Mouse (Mus musculus): ENCODE measurements around the gene Tox3. TPM values are rescaled to one million over a fixed set of nuclear protein-coding genes. Genes with fewer than 3 reads are reported as not detected.

Tox3 gene
- polyA plus RNA-seq, 1 experiment from 2014 or later = 17.1 TPM

- ATAC-seq (replicated peaks; ENCODE audit: insufficient number of reproducible peaks, low FRiP score, low TSS enrichment, low read depth) (no peak), DNase-seq (ENCODE audit: low spot score) (no peak)
- Histone ChIP-seq H3K4me1 (ENCODE audit: control insufficient read depth, insufficient read depth, low read length) (no peaks in the 10 kb centered on the region), H3K9ac (replicated peaks; ENCODE audit: low read length) (no peak overlapping the region), H3K36me3 (replicated peaks; ENCODE audit: control insufficient read depth, insufficient read depth, low read depth, low read length) (no peaks in the 10 kb centered on the region), H3K27ac (replicated peaks; ENCODE audit: low read depth, low read length) (no peak overlapping the region), H3K9me3 (replicated peaks; ENCODE audit: control insufficient read depth, low read length) (no peaks in the 10 kb centered on the region), H3K27me3 (ENCODE audit: control insufficient read depth, insufficient read depth, low read length) (no peaks in the 10 kb centered on the region), H3K4me2 (ENCODE audit: low read depth, low read length) (no peak overlapping the region), H3K4me3 (ENCODE audit: low read depth, low read length) (no peak overlapping the region)
- 87% methylated on average over 7 of the region's 7 CpGs for WGBS
These were observed 33.8 kb downstream of the Tox3 start for GRCm38 (mm10) chr8:90314312-90314711.

- Histone ChIP-seq H3K9me3 (replicated peaks; ENCODE audit: control insufficient read depth, low read length) (no peaks in the 10 kb centered on the region), H3K9ac (replicated peaks; ENCODE audit: low read length) (no peak overlapping the region), H3K27me3 (ENCODE audit: control insufficient read depth, insufficient read depth, low read length) (no peaks in the 10 kb centered on the region), H3K4me2 (ENCODE audit: low read depth, low read length) (no peak overlapping the region), H3K4me3 (ENCODE audit: low read depth, low read length) (no peak overlapping the region), H3K4me1 (ENCODE audit: control insufficient read depth, insufficient read depth, low read length) (no peaks in the 10 kb centered on the region), H3K27ac (replicated peaks; ENCODE audit: low read depth, low read length) (no peak overlapping the region), H3K36me3 (replicated peaks; ENCODE audit: control insufficient read depth, insufficient read depth, low read depth, low read length) (no peaks in the 10 kb centered on the region)
- DNase-seq (ENCODE audit: low spot score) (no peak), ATAC-seq (replicated peaks; ENCODE audit: insufficient number of reproducible peaks, low FRiP score, low TSS enrichment, low read depth) (no peak)
- 78% methylated on average over 12 of the region's 12 CpGs for WGBS
These were observed 45.2 kb downstream of the Tox3 start for GRCm38 (mm10) chr8:90302951-90303350.

- Histone ChIP-seq H3K4me3 (ENCODE audit: low read depth, low read length) (no peak overlapping the region), H3K27ac (replicated peaks; ENCODE audit: low read depth, low read length) (no peak overlapping the region), H3K4me1 (ENCODE audit: control insufficient read depth, insufficient read depth, low read length) (no peaks in the 10 kb centered on the region), H3K36me3 (replicated peaks; ENCODE audit: control insufficient read depth, insufficient read depth, low read depth, low read length) (no peaks in the 10 kb centered on the region), H3K4me2 (ENCODE audit: low read depth, low read length) (no peak overlapping the region), H3K9ac (replicated peaks; ENCODE audit: low read length) (no peak overlapping the region), H3K27me3 (ENCODE audit: control insufficient read depth, insufficient read depth, low read length) (no peaks in the 10 kb centered on the region), H3K9me3 (replicated peaks; ENCODE audit: control insufficient read depth, low read length) (no peaks in the 10 kb centered on the region)
- peak; percentile 80; the same call in 1 of the 2 replicates for ATAC-seq (replicated peaks; ENCODE audit: insufficient number of reproducible peaks, low FRiP score, low TSS enrichment, low read depth)
- DNase-seq (ENCODE audit: low spot score) = peak; percentile 49
- WGBS = 61% methylated on average over 5 of the region's 5 CpGs
These were observed 45.9 kb downstream of the Tox3 start for GRCm38 (mm10) chr8:90302252-90302651.

- no peak overlapping the region for H3K9ac ChIP-seq (replicated peaks; ENCODE audit: low read length)
- no peaks in the 10 kb centered on the region for H3K4me1 ChIP-seq (ENCODE audit: control insufficient read depth, insufficient read depth, low read length)
- H3K9me3 ChIP-seq (replicated peaks; ENCODE audit: control insufficient read depth, low read length) = no peaks in the 10 kb centered on the region
- 41% methylated on average over 5 of the region's 5 CpGs for WGBS
- no peak for ATAC-seq (replicated peaks; ENCODE audit: insufficient number of reproducible peaks, low FRiP score, low TSS enrichment, low read depth)
- DNase-seq (ENCODE audit: low spot score) = no peak
- H3K4me3 ChIP-seq (ENCODE audit: low read depth, low read length) = no peak overlapping the region
- no peaks in the 10 kb centered on the region for H3K36me3 ChIP-seq (replicated peaks; ENCODE audit: control insufficient read depth, insufficient read depth, low read depth, low read length)
- H3K27ac ChIP-seq (replicated peaks; ENCODE audit: low read depth, low read length) = no peak overlapping the region
- no peak overlapping the region for H3K4me2 ChIP-seq (ENCODE audit: low read depth, low read length)
- no peaks in the 10 kb centered on the region for H3K27me3 ChIP-seq (ENCODE audit: control insufficient read depth, insufficient read depth, low read length)
These were observed 46.6 kb downstream of the Tox3 start for GRCm38 (mm10) chr8:90301543-90301942.

- WGBS = 56% methylated on average over 2 of the region's 2 CpGs
- H3K27ac ChIP-seq (replicated peaks; ENCODE audit: low read depth, low read length) = no peak overlapping the region
- no peak for DNase-seq (ENCODE audit: low spot score)
- H3K27me3 ChIP-seq (ENCODE audit: control insufficient read depth, insufficient read depth, low read length) = no peaks in the 10 kb centered on the region
- H3K9me3 ChIP-seq (replicated peaks; ENCODE audit: control insufficient read depth, low read length) = no peaks in the 10 kb centered on the region
- no peak overlapping the region for H3K4me2 ChIP-seq (ENCODE audit: low read depth, low read length)
- H3K4me3 ChIP-seq (ENCODE audit: low read depth, low read length) = no peak overlapping the region
- no peaks in the 10 kb centered on the region for H3K36me3 ChIP-seq (replicated peaks; ENCODE audit: control insufficient read depth, insufficient read depth, low read depth, low read length)
- no peak for ATAC-seq (replicated peaks; ENCODE audit: insufficient number of reproducible peaks, low FRiP score, low TSS enrichment, low read depth)
- no peak overlapping the region for H3K9ac ChIP-seq (replicated peaks; ENCODE audit: low read length)
- H3K4me1 ChIP-seq (ENCODE audit: control insufficient read depth, insufficient read depth, low read length) = no peaks in the 10 kb centered on the region
These were observed 47.2 kb downstream of the Tox3 start for GRCm38 (mm10) chr8:90300973-90301372.

DNA sequence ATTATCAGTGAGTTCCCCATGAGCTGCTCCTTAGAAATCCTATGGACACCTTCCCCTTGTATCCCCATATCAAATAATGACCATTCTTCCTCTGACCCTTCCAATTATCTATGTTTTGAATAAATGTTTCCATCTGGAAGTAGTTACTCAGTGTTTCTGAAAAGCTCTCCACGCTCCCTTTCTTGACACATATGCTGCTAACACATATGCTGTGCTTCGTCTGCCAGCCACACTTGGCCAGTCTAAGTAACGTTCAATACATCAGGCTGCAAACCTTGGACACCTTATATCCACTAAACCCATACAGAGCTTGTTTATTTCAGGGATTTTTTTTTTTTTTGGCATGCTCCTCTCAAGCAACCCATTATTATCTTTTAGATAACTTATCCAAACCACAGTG lies 54.1 kb downstream of the Tox3 start:
- 44% methylated on average over 3 of the region's 3 CpGs for WGBS
- Histone ChIP-seq H3K4me1 (ENCODE audit: control insufficient read depth, insufficient read depth, low read length) (no peaks in the 10 kb centered on the region), H3K9me3 (replicated peaks; ENCODE audit: control insufficient read depth, low read length) (no peaks in the 10 kb centered on the region), H3K27ac (replicated peaks; ENCODE audit: low read depth, low read length) (no peak overlapping the region), H3K4me2 (ENCODE audit: low read depth, low read length) (no peak overlapping the region), H3K9ac (replicated peaks; ENCODE audit: low read length) (no peak overlapping the region), H3K27me3 (ENCODE audit: control insufficient read depth, insufficient read depth, low read length) (no peaks in the 10 kb centered on the region), H3K36me3 (replicated peaks; ENCODE audit: control insufficient read depth, insufficient read depth, low read depth, low read length) (no peaks in the 10 kb centered on the region), H3K4me3 (ENCODE audit: low read depth, low read length) (no peak overlapping the region)
- ATAC-seq (replicated peaks; ENCODE audit: insufficient number of reproducible peaks, low FRiP score, low TSS enrichment, low read depth) = no peak
- DNase-seq (ENCODE audit: low spot score) = no peak

DNA sequence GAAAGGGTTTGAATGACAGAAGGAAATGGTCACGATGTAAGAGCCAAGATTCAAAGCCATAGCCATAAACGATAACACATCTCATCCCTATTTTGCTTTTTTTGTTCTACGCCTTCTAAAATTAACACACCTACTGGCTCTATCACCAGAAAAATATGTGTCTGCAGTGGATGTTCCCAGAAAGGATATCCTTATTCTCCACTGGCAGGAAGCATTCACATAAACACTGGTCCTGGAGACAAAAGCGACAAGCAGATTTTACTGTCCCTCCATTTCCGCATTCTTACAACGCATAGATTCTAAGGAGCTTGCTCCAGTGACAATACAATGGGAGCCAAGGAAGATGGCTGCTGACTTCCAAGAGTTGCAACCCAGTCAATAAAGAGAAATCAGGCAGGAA lies 57.3 kb downstream of the Tox3 start:
- H3K9ac ChIP-seq (replicated peaks; ENCODE audit: low read length) = no peak overlapping the region
- no peaks in the 10 kb centered on the region for H3K4me1 ChIP-seq (ENCODE audit: control insufficient read depth, insufficient read depth, low read length)
- no peak overlapping the region for H3K4me2 ChIP-seq (ENCODE audit: low read depth, low read length)
- no peak for ATAC-seq (replicated peaks; ENCODE audit: insufficient number of reproducible peaks, low FRiP score, low TSS enrichment, low read depth)
- DNase-seq (ENCODE audit: low spot score) = no peak
- no peak overlapping the region for H3K4me3 ChIP-seq (ENCODE audit: low read depth, low read length)
- no peaks in the 10 kb centered on the region for H3K36me3 ChIP-seq (replicated peaks; ENCODE audit: control insufficient read depth, insufficient read depth, low read depth, low read length)
- no peak overlapping the region for H3K27ac ChIP-seq (replicated peaks; ENCODE audit: low read depth, low read length)
- H3K27me3 ChIP-seq (ENCODE audit: control insufficient read depth, insufficient read depth, low read length) = no peaks in the 10 kb centered on the region
- H3K9me3 ChIP-seq (replicated peaks; ENCODE audit: control insufficient read depth, low read length) = no peaks in the 10 kb centered on the region
- WGBS = 88% methylated on average over 6 of the region's 6 CpGs

DNA sequence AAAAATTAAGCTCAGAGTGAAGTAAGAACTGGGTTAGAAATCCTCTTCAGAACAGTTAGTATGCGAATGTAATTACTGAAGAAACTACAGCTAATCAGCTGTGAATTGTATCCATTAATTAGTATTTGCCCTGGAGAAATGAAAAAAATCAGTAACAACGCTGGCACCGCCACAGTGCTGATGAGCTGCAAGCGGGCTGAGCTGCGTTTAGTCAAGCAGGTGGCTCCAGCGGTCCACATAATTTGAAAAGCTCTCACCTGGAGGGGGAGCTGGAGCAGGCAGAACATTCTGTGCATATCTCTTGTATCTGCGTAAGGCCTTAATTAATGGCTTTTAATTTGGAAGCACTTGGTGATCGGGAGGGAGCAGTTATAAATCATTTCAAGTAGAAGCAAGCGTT lies 71.4 kb downstream of the Tox3 start:
- Histone ChIP-seq H3K4me1 (ENCODE audit: control insufficient read depth, insufficient read depth, low read length) (no peaks in the 10 kb centered on the region), H3K4me3 (ENCODE audit: low read depth, low read length) (no peak overlapping the region), H3K4me2 (ENCODE audit: low read depth, low read length) (no peak overlapping the region), H3K36me3 (replicated peaks; ENCODE audit: control insufficient read depth, insufficient read depth, low read depth, low read length) (no peaks in the 10 kb centered on the region), H3K27me3 (ENCODE audit: control insufficient read depth, insufficient read depth, low read length) (no peaks in the 10 kb centered on the region), H3K9ac (replicated peaks; ENCODE audit: low read length) (no peak overlapping the region), H3K9me3 (replicated peaks; ENCODE audit: control insufficient read depth, low read length) (no peaks in the 10 kb centered on the region), H3K27ac (replicated peaks; ENCODE audit: low read depth, low read length) (no peak overlapping the region)
- ATAC-seq (replicated peaks; ENCODE audit: insufficient number of reproducible peaks, low FRiP score, low TSS enrichment, low read depth) (no peak), DNase-seq (ENCODE audit: low spot score) (no peak)
- WGBS = 85% methylated on average over 9 of the region's 9 CpGs

All from embryonic facial prominence, embryonic 11.5 days (tissue).